ENCODE assay signal across 13 mouse cellular contexts in the genomic region with DNA sequence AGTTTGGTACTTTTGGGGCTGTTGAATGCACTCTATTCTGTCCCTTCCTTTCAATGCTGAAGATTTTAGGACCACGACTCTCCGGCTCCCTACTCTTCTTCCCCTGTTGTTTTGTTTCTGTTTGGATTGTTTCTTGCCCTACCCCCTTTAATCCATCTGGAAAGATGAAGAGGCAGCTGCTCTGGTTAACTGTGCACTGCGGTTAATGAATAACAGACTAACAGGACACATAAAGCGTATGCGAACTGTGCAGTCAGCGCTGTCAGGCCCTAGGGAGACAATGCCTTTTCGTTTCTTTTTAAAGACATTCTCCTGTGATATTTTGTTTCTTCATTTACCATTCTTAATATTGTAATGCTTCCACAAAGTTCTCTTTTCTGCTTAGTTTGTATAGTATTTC. TPM values are rescaled to one million over a fixed set of nuclear protein-coding genes. Genes with fewer than 3 reads are reported as not detected.
DNase-seq lines count a peak whose midpoint lies in the region; ATAC-seq and TF ChIP-seq lines count a peak whose summit lies in the region.
"Had no signal": no experiment of that assay in that cellular context is flagged by ENCODE, and none has a peak within 500 bp of the region (broad histone marks: within the 10 kb centered on the region; RNA-seq: fewer than 3 reads in every experiment).

No protein-coding gene starts in this region.

- no peak overlapping the region for H3K27ac ChIP-seq in liver, adult 2 months (replicated peaks; ENCODE audit: insufficient read depth, low read depth, low read length)
- H3K27ac ChIP-seq in stomach, embryonic 15.5 days = no peak overlapping the region
- H3K27ac ChIP-seq: hindbrain, embryonic 13.5 days; macrophage had no signal

- WGBS in liver, adult 2 months = 30% methylated on average over 7 of the region's 7 CpGs
- 56% methylated on average over 7 of the region's 7 CpGs for WGBS in stomach, embryonic 15.5 days

- H3K79me2 ChIP-seq in liver, adult 2 months (ENCODE audit: control insufficient read depth, insufficient read depth, low read length) = peaks cover 4% of the 10 kb centered on the region; the same call in 1 of the 2 replicates

- no peak for TF ChIP-seq CTCF in liver, adult 2 months (IDR thresholded peaks at IDR 0.05; ENCODE audit: low read depth, low read length)

- H3K36me3 ChIP-seq in liver, adult 2 months (ENCODE audit: control insufficient read depth, insufficient read depth, low read length) = no peaks in the 10 kb centered on the region; the same call in 1 of the 2 replicates
- peaks cover 4% of the 10 kb centered on the region; the same call in 1 of the 2 replicates for H3K36me3 ChIP-seq in stomach, embryonic 15.5 days

- no peaks in the 10 kb centered on the region for H3K9me3 ChIP-seq in stomach, embryonic 15.5 days
- H3K9me3 ChIP-seq: hindbrain, embryonic 13.5 days had no signal

- TF ChIP-seq POLR2A in liver, adult 2 months (IDR thresholded peaks at IDR 0.05; ENCODE audit: extremely low read depth, insufficient read depth, low read length) = no peak

- peak; percentile 69 for DNase-seq in liver, adult 2 months (ENCODE audit: extremely low read depth, low read depth, low spot score)
- no peak for DNase-seq in liver
- DNase-seq in kidney, adult 11 months = peak; percentile 53
- DNase-seq in kidney, postnatal 36 days = peak; percentile 46 to 77
- DNase-seq in cerebellum, adult 9-11 months = no peak
- DNase-seq in T-cell, adult 2 months (ENCODE audit: low spot score) = no peak
- DNase-seq in urinary bladder, postnatal 10 days (ENCODE audit: low spot score) = no peak
- DNase-seq: cerebellum, postnatal 10 days; gastrocnemius, postnatal 36 days; right cerebral cortex, postnatal 4 days had no signal

- ATAC-seq in stomach, embryonic 15.5 days (ENCODE audit: insufficient read depth, low FRiP score, low read depth) = peak; percentile 58; the same call in 1 of the 2 replicates

- no peaks in the 10 kb centered on the region for H3K27me3 ChIP-seq in liver, adult 2 months (ENCODE audit: control insufficient read depth, insufficient read depth, low read length)
- H3K27me3 ChIP-seq in stomach, embryonic 15.5 days (replicated peaks) = no peaks in the 10 kb centered on the region
- H3K27me3 ChIP-seq: hindbrain, embryonic 13.5 days had no signal

- peaks cover 7% of the 10 kb centered on the region; the same call in 1 of the 2 replicates for H3K4me1 ChIP-seq in liver, adult 2 months (ENCODE audit: control insufficient read depth, insufficient read depth, low read length)
- H3K4me1 ChIP-seq in stomach, embryonic 15.5 days = peaks cover 7% of the 10 kb centered on the region; the same call in 1 of the 2 replicates

- peak overlapping the region; percentile 8; the same call in 1 of the 2 replicates for H3K9ac ChIP-seq in liver, adult 2 months (ENCODE audit: low read depth, low read length)
- H3K9ac ChIP-seq in stomach, embryonic 15.5 days = no peak overlapping the region
- H3K9ac ChIP-seq: hindbrain, embryonic 13.5 days had no signal

- H3K4me2 ChIP-seq in stomach, embryonic 15.5 days = no peak overlapping the region
- H3K4me2 ChIP-seq: hindbrain, embryonic 13.5 days had no signal

- peak overlapping the region; percentile 1; the same call in 1 of the 2 replicates for H3K4me3 ChIP-seq in liver, adult 2 months (ENCODE audit: insufficient read depth, low read depth, low read length)
- no peak overlapping the region for H3K4me3 ChIP-seq in stomach, embryonic 15.5 days (replicated peaks)
- H3K4me3 ChIP-seq: hindbrain, embryonic 13.5 days had no signal

RNA-seq across cellular contexts. Expression of gene Btrc, which starts 58.7 kb away (rescaled TPM):
- total RNA-seq in liver, adult 2 months (2014; rRNA removed) = 10.9 and 12.6 TPM in 2 replicates
- 7.1 and 7.8 TPM in 2 replicates for polyA plus RNA-seq in liver, adult 2 months (2012; rRNA removed)
- polyA plus RNA-seq in stomach, embryonic 15.5 days (2015; fragmentation: Nextera tagmentation; extraction: Ambion mirVana) = 37.4 and 39.4 TPM in 2 replicates

Comparison
In these comparisons a context has a peak if more than half of its experiments do, and no peak if none do; other contexts are left out.
1. DNase-seq: peak in liver, adult 2 months (single experiment), kidney, adult 11 months (single experiment) and kidney, postnatal 36 days (2 of 2); none in liver (single experiment), cerebellum, adult 9-11 months (single experiment), T-cell, adult 2 months (single experiment) and urinary bladder, postnatal 10 days (single experiment).